Mouse (Mus musculus) neural tube, embryonic 13.5 days (tissue): ENCODE results near the gene Ndrg2. TPM values are rescaled to one million over a fixed set of nuclear protein-coding genes. Genes with fewer than 3 reads are reported as not detected.

Experiments
- polyA plus RNA-seq: library from polyadenylated mRNA; unstranded; fragments of >200 nt; fragmentation: Nextera tagmentation; extraction: Ambion mirVana; gene quantifications from 2 replicates; pipeline ENCODE4 v1.2.1, GENCODE M21; 2015

The Ndrg2 gene
- polyA plus RNA-seq, 1 experiment from 2014 or later: 159 TPM

Other genes starting within 250 kb of the Ndrg2 start
- not detected in 2 replicates for gene Gm17079, start 218.7 kb downstream of the Ndrg2 start, polyA plus RNA-seq
- gene Gm5800, start 197.0 kb downstream of the Ndrg2 start, polyA plus RNA-seq: not detected in 2 replicates
- gene Ang4, start 140.6 kb downstream of the Ndrg2 start, polyA plus RNA-seq: not detected in 2 replicates
- gene AY358078, start 114.1 kb downstream of the Ndrg2 start, polyA plus RNA-seq: not detected in 2 replicates
- gene Ear6, start 60.5 kb downstream of the Ndrg2 start, polyA plus RNA-seq: not detected in 2 replicates
- gene Mettl17, start 29.3 kb downstream of the Ndrg2 start, polyA plus RNA-seq: 69.9 and 78.4 TPM in 2 replicates
- 1.3 and 1.5 TPM in 2 replicates for gene Slc39a2, start 21.3 kb downstream of the Ndrg2 start, polyA plus RNA-seq
- gene Tppp2, start 4.3 kb upstream of the Ndrg2 start, polyA plus RNA-seq: not detected in 2 replicates
- gene Rnase13, start 8.6 kb upstream of the Ndrg2 start, polyA plus RNA-seq: not detected in 2 replicates
- gene Arhgef40, start 70.6 kb upstream of the Ndrg2 start, polyA plus RNA-seq: 69.0 and 72.9 TPM in 2 replicates
- gene Tmem253, start 101.5 kb upstream of the Ndrg2 start, polyA plus RNA-seq: not detected in 2 replicates
- gene Zfp219, start 106.6 kb upstream of the Ndrg2 start, polyA plus RNA-seq: 32.3 and 32.5 TPM in 2 replicates
- not detected in 2 replicates for gene Olfr221, start 128.3 kb upstream of the Ndrg2 start, polyA plus RNA-seq
- gene Hnrnpc, start 189.9 kb upstream of the Ndrg2 start, polyA plus RNA-seq: 631 and 750 TPM in 2 replicates
- 45.3 and 52.9 TPM in 2 replicates for gene Rpgrip1, start 196.5 kb upstream of the Ndrg2 start, polyA plus RNA-seq